Mouse (Mus musculus): ENCODE data around the gene Elp5. TPM values are rescaled to one million over a fixed set of nuclear protein-coding genes. Genes with fewer than 3 reads are reported as not detected.

The Elp5 gene
- polyA plus RNA-seq, 1 experiment, result not detected

DNA sequence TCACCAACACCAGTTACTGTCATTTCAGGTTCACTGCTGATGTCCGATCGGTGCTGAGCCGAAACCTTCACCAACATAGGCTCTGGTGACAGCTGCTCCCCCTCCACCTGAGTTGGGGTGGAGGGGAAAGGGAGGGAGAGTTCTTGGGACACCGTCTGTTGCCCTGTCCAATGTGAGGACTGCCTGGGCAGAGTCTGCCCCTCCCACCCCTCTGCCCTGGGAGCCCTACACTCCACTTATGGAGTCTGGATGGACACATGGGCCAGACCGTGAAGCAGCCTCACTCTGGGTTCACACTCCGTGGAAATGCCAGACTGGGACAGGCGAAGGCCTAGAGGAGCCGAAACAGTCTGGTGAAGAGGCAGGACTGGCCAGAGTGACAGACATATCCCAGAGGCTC is 7.6 kb upstream of the Elp5 start:
- TF ChIP-seq CTCF (IDR thresholded peaks at IDR 0.05; ENCODE audit: insufficient read depth, low read depth, low read length) (no peak), POLR2A (IDR thresholded peaks at IDR 0.05; ENCODE audit: insufficient read depth, low read depth, low read length) (no peak)
- peaks cover 4% of the 10 kb centered on the region; the same call in 1 of the 2 replicates for H3K4me1 ChIP-seq (ENCODE audit: control insufficient read depth, insufficient read depth, low read length)
- 88% methylated on average over 8 of the region's 8 CpGs for WGBS
- no peak overlapping the region for H3K27ac ChIP-seq (ENCODE audit: insufficient read depth, low read depth, low read length)
- H3K4me3 ChIP-seq (ENCODE audit: insufficient read depth, low read depth, low read length), result no peak overlapping the region

DNA sequence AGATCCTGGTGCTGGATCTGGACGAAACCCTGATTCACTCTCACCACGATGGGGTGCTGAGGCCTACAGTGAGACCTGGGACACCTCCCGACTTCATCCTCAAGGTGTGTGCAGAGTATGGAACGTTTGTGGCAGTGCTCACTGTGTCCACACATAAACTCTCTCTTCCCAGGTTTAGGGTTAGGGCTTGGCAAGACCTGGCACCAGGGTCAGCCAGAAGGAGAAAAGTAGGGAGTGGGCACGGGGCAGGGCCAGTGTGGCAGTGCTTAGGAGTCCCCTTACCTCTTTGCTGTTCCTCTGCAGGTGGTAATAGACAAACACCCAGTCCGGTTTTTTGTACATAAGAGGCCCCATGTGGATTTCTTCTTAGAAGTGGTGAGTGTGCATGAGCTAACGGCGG is 2.1 kb upstream of the Elp5 start:
- Histone ChIP-seq H3K27ac (ENCODE audit: insufficient read depth, low read depth, low read length) (no peak overlapping the region), H3K4me3 (ENCODE audit: insufficient read depth, low read depth, low read length) (no peak overlapping the region), H3K4me1 (ENCODE audit: control insufficient read depth, insufficient read depth, low read length) (peaks cover 9% of the 10 kb centered on the region)
- TF ChIP-seq CTCF (IDR thresholded peaks at IDR 0.05; ENCODE audit: insufficient read depth, low read depth, low read length) (no peak), POLR2A (IDR thresholded peaks at IDR 0.05; ENCODE audit: insufficient read depth, low read depth, low read length) (no peak)
- WGBS, result 88% methylated on average over 8 of the region's 8 CpGs

GRCm38 (mm10) chr11:69983377-69983776 is 1.1 kb upstream of the Elp5 start:
- Histone ChIP-seq H3K27ac (ENCODE audit: insufficient read depth, low read depth, low read length) (no peak overlapping the region), H3K4me1 (ENCODE audit: control insufficient read depth, insufficient read depth, low read length) (peaks cover 9% of the 10 kb centered on the region), H3K4me3 (ENCODE audit: insufficient read depth, low read depth, low read length) (no peak overlapping the region)
- 73% methylated on average over 4 of the region's 4 CpGs for WGBS
- no peak for TF ChIP-seq CTCF (IDR thresholded peaks at IDR 0.05; ENCODE audit: insufficient read depth, low read depth, low read length)
- no peak for TF ChIP-seq POLR2A (IDR thresholded peaks at IDR 0.05; ENCODE audit: insufficient read depth, low read depth, low read length)

GRCm38 (mm10) chr11:69982877-69983276 is 560 bp upstream of the Elp5 start:
- WGBS, result 5% methylated on average over 5 of the region's 5 CpGs
- Histone ChIP-seq H3K4me1 (ENCODE audit: control insufficient read depth, insufficient read depth, low read length) (peaks cover 9% of the 10 kb centered on the region), H3K27ac (ENCODE audit: insufficient read depth, low read depth, low read length) (no peak overlapping the region), H3K4me3 (ENCODE audit: insufficient read depth, low read depth, low read length) (no peak overlapping the region)
- TF ChIP-seq CTCF (IDR thresholded peaks at IDR 0.05; ENCODE audit: insufficient read depth, low read depth, low read length) (no peak), POLR2A (IDR thresholded peaks at IDR 0.05; ENCODE audit: insufficient read depth, low read depth, low read length) (no peak)

- TF ChIP-seq CTCF (IDR thresholded peaks at IDR 0.05; ENCODE audit: insufficient read depth, low read depth, low read length), result no peak
- TF ChIP-seq POLR2A (IDR thresholded peaks at IDR 0.05; ENCODE audit: insufficient read depth, low read depth, low read length), result no peak
- Histone ChIP-seq H3K4me3 (ENCODE audit: insufficient read depth, low read depth, low read length) (peak within 1 kb of the TSS; percentile 89), H3K27ac (ENCODE audit: insufficient read depth, low read depth, low read length) (peak within 1 kb of the TSS; percentile 98), H3K4me1 (ENCODE audit: control insufficient read depth, insufficient read depth, low read length) (peaks cover 9% of the 10 kb centered on the region)
- under 1% methylated on average over 43 of the region's 43 CpGs for WGBS
Measured at GRCm38 (mm10) chr11:69981141-69981762, 1.1 kb downstream of the Elp5 start, which contains the start of gene Ctdnep1. TSS of gene Ctdnep1 (plus strand) at chr11:69981156.

- peak overlapping the region; percentile 98 for H3K27ac ChIP-seq (ENCODE audit: insufficient read depth, low read depth, low read length)
- WGBS, result 1% methylated on average over 56 of the region's 60 CpGs
- H3K4me3 ChIP-seq (ENCODE audit: insufficient read depth, low read depth, low read length), result peak overlapping the region; percentile 89
- peaks cover 9% of the 10 kb centered on the region for H3K4me1 ChIP-seq (ENCODE audit: control insufficient read depth, insufficient read depth, low read length)
- no peak for TF ChIP-seq CTCF (IDR thresholded peaks at IDR 0.05; ENCODE audit: insufficient read depth, low read depth, low read length)
- peak; percentile 47; the same call in 1 of the 2 replicates for TF ChIP-seq POLR2A (IDR thresholded peaks at IDR 0.05; ENCODE audit: insufficient read depth, low read depth, low read length)
Measured at GRCm38 (mm10) chr11:69980196-69981140, 1.8 kb downstream of the Elp5 start.

DNA sequence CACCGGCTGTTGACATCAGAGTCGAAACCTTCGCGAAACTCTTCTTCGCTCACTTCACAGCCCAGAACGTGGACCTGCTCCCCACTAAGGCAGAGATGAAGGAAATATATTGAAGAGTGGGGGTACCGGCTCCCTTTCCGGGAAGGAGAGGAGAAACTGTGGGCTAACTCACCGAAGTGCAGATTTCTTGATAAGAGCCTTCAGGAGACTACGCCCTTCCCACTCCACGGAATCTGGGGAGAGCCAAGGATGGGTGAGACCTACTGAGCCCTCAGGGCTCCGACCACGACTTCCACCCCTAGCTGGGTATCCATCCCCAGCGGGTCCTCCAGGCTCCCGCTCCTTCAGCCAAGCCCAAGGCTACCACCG is 2.5 kb downstream of the Elp5 start:
- TF ChIP-seq CTCF (IDR thresholded peaks at IDR 0.05; ENCODE audit: insufficient read depth, low read depth, low read length) (no peak), POLR2A (IDR thresholded peaks at IDR 0.05; ENCODE audit: insufficient read depth, low read depth, low read length) (no peak)
- H3K4me3 ChIP-seq (ENCODE audit: insufficient read depth, low read depth, low read length), result peak overlapping the region; percentile 69
- WGBS, result 1% methylated on average over 16 of the region's 16 CpGs
- peak overlapping the region; percentile 98; the same call in 1 of the 2 replicates for H3K27ac ChIP-seq (ENCODE audit: insufficient read depth, low read depth, low read length)
- H3K4me1 ChIP-seq (ENCODE audit: control insufficient read depth, insufficient read depth, low read length), result peaks cover 9% of the 10 kb centered on the region

GRCm38 (mm10) chr11:69976271-69976670 is 6.0 kb downstream of the Elp5 start:
- Histone ChIP-seq H3K4me1 (ENCODE audit: control insufficient read depth, insufficient read depth, low read length) (no peaks in the 10 kb centered on the region), H3K4me3 (ENCODE audit: insufficient read depth, low read depth, low read length) (no peak overlapping the region), H3K27ac (ENCODE audit: insufficient read depth, low read depth, low read length) (no peak overlapping the region)
- TF ChIP-seq POLR2A (IDR thresholded peaks at IDR 0.05; ENCODE audit: insufficient read depth, low read depth, low read length) (no peak), CTCF (IDR thresholded peaks at IDR 0.05; ENCODE audit: insufficient read depth, low read depth, low read length) (no peak)
- 85% methylated on average over 4 of the region's 4 CpGs for WGBS

- Histone ChIP-seq H3K4me3 (ENCODE audit: insufficient read depth, low read depth, low read length) (no peak overlapping the region), H3K27ac (ENCODE audit: insufficient read depth, low read depth, low read length) (no peak overlapping the region), H3K4me1 (ENCODE audit: control insufficient read depth, insufficient read depth, low read length) (no peaks in the 10 kb centered on the region)
- TF ChIP-seq CTCF (IDR thresholded peaks at IDR 0.05; ENCODE audit: insufficient read depth, low read depth, low read length) (no peak), POLR2A (IDR thresholded peaks at IDR 0.05; ENCODE audit: insufficient read depth, low read depth, low read length) (no peak)
- WGBS, result 95% methylated on average over 2 of the region's 2 CpGs
Measured at GRCm38 (mm10) chr11:69974907-69975306, 7.4 kb downstream of the Elp5 start.
